Mouse (Mus musculus): ENCODE data around the gene Pramel5. TPM values are rescaled to one million over a fixed set of nuclear protein-coding genes. Genes with fewer than 3 reads are reported as not detected.
"Not testable (repeated sequence)": the region's sequence is repeated elsewhere in the genome, so short reads cannot be mapped to it uniquely, and the experiment has no call there.

Pramel5 gene
- total RNA-seq (2017): not detected in 2 replicates

DNA sequence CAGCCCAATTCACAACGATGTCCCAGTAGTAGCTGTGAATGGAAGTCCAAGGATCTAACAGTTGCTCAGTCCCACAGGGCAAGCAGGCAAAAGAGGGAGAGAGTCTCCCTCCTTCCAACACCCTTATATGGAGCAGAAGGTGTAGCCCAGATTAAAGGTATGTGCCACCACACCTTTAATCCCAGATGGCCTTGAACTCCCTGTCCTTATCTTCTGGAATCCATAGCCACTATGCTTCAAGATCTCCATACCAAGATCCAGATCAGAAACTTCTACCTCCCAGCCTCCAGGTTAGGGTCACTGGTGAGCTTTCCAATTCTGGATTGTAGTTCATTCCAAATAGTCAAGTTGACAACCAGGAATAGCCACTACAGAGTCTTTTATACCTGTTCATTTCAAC is at the start of gene Pramel5:
Gene Pramel5 (minus strand): TSS at position 101 of the 400 bp plus-strand sequence.
- ATAC-seq (ENCODE audit: extremely low read depth, insufficient number of reproducible peaks, low FRiP score, poor library complexity, severe bottlenecking): not testable (repeated sequence)

DNA sequence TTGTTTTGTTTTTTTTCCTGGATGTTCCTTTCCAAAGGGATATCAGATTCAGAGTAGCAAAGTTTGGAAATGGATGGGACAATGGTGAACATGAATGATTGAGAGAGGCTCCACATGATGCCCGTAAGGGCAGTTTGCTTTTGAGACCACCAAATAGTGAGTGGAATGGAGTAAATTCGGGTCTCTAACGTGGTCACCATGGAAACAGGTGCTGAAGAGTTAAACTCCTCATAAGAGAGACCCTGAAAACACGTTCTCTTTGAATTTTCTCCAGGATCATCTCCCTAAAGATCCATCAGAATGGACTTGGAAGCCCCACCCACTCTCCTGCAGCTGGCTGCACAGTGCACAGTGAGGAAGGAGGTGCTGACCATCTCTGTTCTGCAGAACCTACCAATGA is 49.7 kb upstream of the Pramel5 start, which contains the start of gene Gm13128:
Gene Gm13128 (plus strand): TSS at position 301 of the 400 bp plus-strand sequence.
- ATAC-seq (ENCODE audit: extremely low read depth, insufficient number of reproducible peaks, low FRiP score, poor library complexity, severe bottlenecking): not testable (repeated sequence)

GRCm38 (mm10) chr4:144312666-144313460 is 32.6 kb upstream of the Pramel5 start:
- ATAC-seq (ENCODE audit: extremely low read depth, insufficient number of reproducible peaks, low FRiP score, poor library complexity, severe bottlenecking): not testable (repeated sequence)

GRCm38 (mm10) chr4:144299414-144299813 is 19.1 kb upstream of the Pramel5 start:
- ATAC-seq (ENCODE audit: extremely low read depth, insufficient number of reproducible peaks, low FRiP score, poor library complexity, severe bottlenecking): not testable (repeated sequence)

DNA sequence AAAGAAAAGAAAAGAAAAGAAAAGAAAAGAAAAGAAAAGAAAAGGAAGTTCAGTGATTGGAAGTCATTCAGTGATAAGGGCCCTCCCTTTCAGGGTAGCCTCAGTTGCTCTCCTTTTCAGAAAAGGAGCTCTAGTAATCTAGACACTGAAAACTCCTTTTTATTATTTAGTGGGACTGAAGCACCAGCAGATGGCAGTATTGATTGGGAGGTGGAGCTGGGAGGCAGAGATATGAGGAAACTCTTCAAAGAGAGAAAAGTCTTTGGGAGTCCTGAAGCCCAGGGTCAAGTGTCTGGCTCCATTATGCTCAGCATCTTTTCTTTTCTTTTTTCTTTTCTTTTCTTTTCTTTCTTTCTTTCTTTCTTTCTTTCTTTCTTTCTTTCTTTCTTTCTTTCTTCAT is 25.5 kb downstream of the Pramel5 start:
- ATAC-seq (ENCODE audit: extremely low read depth, insufficient number of reproducible peaks, low FRiP score, poor library complexity, severe bottlenecking): not testable (repeated sequence)

Other genes starting within 250 kb of the Pramel5 start
- gene Pramel4, start 221.4 kb downstream of the Pramel5 start, total RNA-seq (2017): not detected in 2 replicates
- not detected in 2 replicates for gene Gm13102, start 174.0 kb downstream of the Pramel5 start, total RNA-seq (2017)
- not detected in 2 replicates for gene Oog3, start 117.8 kb downstream of the Pramel5 start, total RNA-seq (2017)
- not detected in 2 replicates for gene Oog2, start 89.8 kb downstream of the Pramel5 start, total RNA-seq (2017)
- not detected in 2 replicates for gene C87977, start 67.2 kb downstream of the Pramel5 start, total RNA-seq (2017)
- gene Gm13128, start 49.8 kb upstream of the Pramel5 start, total RNA-seq (2017): 0.35 TPM in 1 of 2 replicates, not detected in the other
- gene Gm13119, start 77.5 kb upstream of the Pramel5 start, total RNA-seq (2017): not detected in 2 replicates
- gene Pramef20, start 97.4 kb upstream of the Pramel5 start, total RNA-seq (2017): not detected in 2 replicates
- gene Pramef12, start 128.0 kb upstream of the Pramel5 start, total RNA-seq (2017): not detected in 2 replicates
- gene 1700012P22Rik, start 158.3 kb upstream of the Pramel5 start, total RNA-seq (2017): not detected in 2 replicates
- gene Gm9944, start 172.8 kb upstream of the Pramel5 start, total RNA-seq (2017): not detected in 2 replicates
- not detected in 2 replicates for gene Aadacl3, start 183.3 kb upstream of the Pramel5 start, total RNA-seq (2017)
- not detected in 2 replicates for gene 9430007A20Rik, start 239.3 kb upstream of the Pramel5 start, total RNA-seq (2017)

Data from neutrophil, adult 5-6 weeks (primary cell).